ENCODE assay signal across 19 mouse cellular contexts in the genomic region with DNA sequence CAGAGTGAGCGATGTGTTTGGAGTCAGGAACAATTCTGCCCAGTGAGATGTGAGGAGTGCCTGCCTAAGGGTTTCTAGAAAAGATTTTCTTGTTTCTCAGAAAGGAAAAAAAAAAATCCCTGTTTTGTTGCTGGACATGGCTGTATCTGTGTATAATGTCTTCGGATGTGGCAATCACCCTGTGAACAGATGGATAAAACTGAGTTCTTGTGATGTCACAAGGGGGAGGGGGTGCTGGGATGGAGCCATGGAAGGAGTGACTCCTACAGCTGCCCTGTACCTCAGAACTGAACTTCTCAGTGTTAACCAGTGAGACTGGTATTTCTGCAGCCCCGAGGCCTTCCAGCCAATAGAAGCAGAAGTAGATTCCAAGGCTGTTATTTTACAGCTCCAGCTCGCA. TPM values are rescaled to one million over a fixed set of nuclear protein-coding genes. Genes with fewer than 3 reads are reported as not detected.
A peak's percentile ranks its signal among the peaks of the same experiment; 100 is the strongest.
DNase-seq lines count a peak whose midpoint lies in the region; TF ChIP-seq lines count a peak whose summit lies in the region.
"Had no signal": no experiment of that assay in that cellular context is flagged by ENCODE, and none has a peak within 500 bp of the region (broad histone marks: within the 10 kb centered on the region; RNA-seq: fewer than 3 reads in every experiment).

No protein-coding gene starts in this region.

- no peaks in the 10 kb centered on the region for H3K4me1 ChIP-seq in lung, adult 2 months (ENCODE audit: control insufficient read depth, insufficient read depth, low read length)
- H3K4me1 ChIP-seq in embryonic facial prominence, embryonic 10.5 days, result peaks cover 41% of the 10 kb centered on the region
- H3K4me1 ChIP-seq: forebrain, embryonic 12.5 days had no signal

- peak; percentile 9 for DNase-seq in embryo, embryonic 11 days
- no peak for DNase-seq in embryo, embryonic 10 days (ENCODE audit: low spot score)
- DNase-seq in lung, postnatal 10 days, result peak; percentile 34
- no peak for DNase-seq in lung, adult 2 months
- DNase-seq in 3T3-L1 (ENCODE audit: low read depth, low spot score), result peak; percentile 41
- no peak for DNase-seq in embryonic facial prominence, embryonic 10.5 days (ENCODE audit: low spot score)
- no peak for DNase-seq in right cerebral cortex, postnatal 14 days
- DNase-seq: adrenal gland, postnatal 10 days; cerebellum, adult 11 months; cerebellum, adult 9-10 months; cerebellum, postnatal 36 days; gastrocnemius, postnatal 10 days; heart, adult 18-20 months; heart, postnatal 10 days; heart, postnatal 4 days had no signal

- no peaks in the 10 kb centered on the region for H3K36me3 ChIP-seq in embryonic facial prominence, embryonic 10.5 days (replicated peaks)
- H3K36me3 ChIP-seq: embryonic facial prominence, embryonic 12.5 days; forebrain, embryonic 12.5 days; heart, embryonic 10.5 days; hindbrain, embryonic 12.5 days had no signal

- no peak for TF ChIP-seq CTCF in lung, adult 2 months (IDR thresholded peaks at IDR 0.05; ENCODE audit: insufficient read depth, low read length)

- no peaks in the 10 kb centered on the region for H3K9me3 ChIP-seq in embryonic facial prominence, embryonic 10.5 days
- H3K9me3 ChIP-seq: embryonic facial prominence, embryonic 12.5 days; forebrain, embryonic 12.5 days; heart, embryonic 10.5 days; hindbrain, embryonic 12.5 days had no signal

- no peak for TF ChIP-seq POLR2A in lung, adult 2 months (IDR thresholded peaks at IDR 0.05; ENCODE audit: borderline replicate concordance, extremely low read depth, low read depth, low read length)

- H3K27ac ChIP-seq in embryonic facial prominence, embryonic 10.5 days (replicated peaks), result 0 out of 2 replicates have a peak overlapping the region, but pooled peaks have one; percentile 20
- H3K27ac ChIP-seq: embryonic facial prominence, embryonic 12.5 days; forebrain, embryonic 12.5 days; heart, embryonic 10.5 days; hindbrain, embryonic 12.5 days had no signal

- H3K4me3 ChIP-seq in lung, adult 2 months (replicated peaks; ENCODE audit: extremely low read depth, low read depth, low read length), result no peak overlapping the region
- no peak overlapping the region for H3K4me3 ChIP-seq in embryonic facial prominence, embryonic 10.5 days
- H3K4me3 ChIP-seq: embryonic facial prominence, embryonic 12.5 days; forebrain, embryonic 12.5 days; heart, embryonic 10.5 days; hindbrain, embryonic 12.5 days had no signal

- H3K27me3 ChIP-seq in embryonic facial prominence, embryonic 10.5 days (replicated peaks; ENCODE audit: low read depth, poor library complexity, severe bottlenecking), result no peaks in the 10 kb centered on the region
- H3K27me3 ChIP-seq: embryonic facial prominence, embryonic 12.5 days; forebrain, embryonic 12.5 days had no signal

- WGBS in lung, adult 2 months, result 61% methylated on average over 4 of the region's 4 CpGs
- WGBS in embryonic facial prominence, embryonic 10.5 days, result 49% methylated on average over 4 of the region's 4 CpGs

RNA-seq across cellular contexts. Expression of a gene that starts 18.8 kb away (rescaled TPM):
- polyA plus RNA-seq in lung, adult 2 months (2012; rRNA removed), result 13.6 and 27.0 TPM in 2 replicates
- polyA plus RNA-seq in embryonic facial prominence, embryonic 10.5 days (2016; fragmentation: Nextera tagmentation; extraction: Ambion mirVana), result 93.8 and 98.1 TPM in 2 replicates

Comparison
In these comparisons a context has a peak if more than half of its experiments do, and no peak if none do; other contexts are left out.
1. DNase-seq: peak in embryo, embryonic 11 days (single experiment), lung, postnatal 10 days (single experiment) and 3T3-L1 (single experiment); none in embryo, embryonic 10 days (single experiment), lung, adult 2 months (single experiment), embryonic facial prominence, embryonic 10.5 days (single experiment) and right cerebral cortex, postnatal 14 days (single experiment).